Mouse (Mus musculus) heart, postnatal 0 days (tissue): ENCODE measurements around the gene Rgs18.

Experiments
- CTCF ChIP-seq: IDR thresholded peaks from 2 replicates; pipeline ENCODE4 v1.5.1; 2016; ENCODE audit warnings: antibody characterized with exemption, control low read depth, low read depth
- EP300 ChIP-seq: IDR thresholded peaks from 2 replicates; pipeline ENCODE4 v1.6.1; 2016; ENCODE audit warnings: antibody characterized with exemption, low read depth

DNA sequence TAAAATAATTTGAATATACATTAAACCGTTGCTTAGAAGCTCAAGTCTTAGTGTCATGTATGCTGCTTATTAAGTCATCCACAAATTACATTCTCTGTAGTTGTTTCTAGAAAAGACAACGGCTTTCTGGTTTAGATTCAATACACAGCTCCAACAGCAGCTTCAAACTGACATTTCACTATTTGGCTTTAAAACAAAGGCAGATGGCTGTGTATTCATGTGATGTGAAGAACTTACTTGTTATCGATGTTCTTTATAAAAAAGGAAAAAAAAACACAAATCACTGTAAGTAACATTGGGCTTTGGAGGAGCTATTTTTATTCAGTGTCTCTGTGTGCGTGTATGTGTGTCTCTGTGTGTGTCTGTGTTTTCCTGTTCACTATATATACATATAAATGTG, 54.5 kb downstream of the Rgs18 start:
- TF ChIP-seq CTCF (no peak), EP300 (no peak)
